Mouse (Mus musculus) spleen, adult 2 months (tissue): ENCODE results near the gene Csn1s2a. TPM values are rescaled to one million over a fixed set of nuclear protein-coding genes. Genes with fewer than 3 reads are reported as not detected.

Experiments
- DNase-seq, 2 experiments: peaks; one replicate each; pipeline versions ENCODE4 v3.0.0 to v3.0.0-alpha.2; 2012 to 2021; ENCODE audit warnings: low spot score in 2 of 2, low read depth in 1 of 2
- H3K27ac ChIP-seq: fragments of 200-500 bp; 2 replicates; pipeline ENCODE4 v1.5.1; 2012; ENCODE audit warnings: low read length, inconsistent platforms; ENCODE audit not compliant: insufficient read depth
- H3K27me3 ChIP-seq: fragments of 200-500 bp; 2 replicates; pipeline ENCODE4 v1.6.1; 2012; ENCODE audit warnings: mild to moderate bottlenecking, moderate library complexity, low read length, inconsistent platforms; ENCODE audit not compliant: control insufficient read depth, insufficient read depth
- H3K36me3 ChIP-seq: fragments of 200-500 bp; 2 replicates; pipeline ENCODE4 v1.6.1; 2012; ENCODE audit warnings: mild to moderate bottlenecking, low read length, inconsistent platforms; ENCODE audit not compliant: control insufficient read depth, insufficient read depth
- H3K4me1 ChIP-seq: fragments of 200-500 bp; 2 replicates; pipeline ENCODE4 v1.6.1; 2011; ENCODE audit warnings: inconsistent platforms; ENCODE audit not compliant: control insufficient read depth, insufficient read depth, insufficient read length
- H3K4me3 ChIP-seq: fragments of 200-500 bp; 2 replicates; pipeline ENCODE4 v1.5.1; 2011; ENCODE audit warnings: mild to moderate bottlenecking, inconsistent platforms; ENCODE audit not compliant: insufficient read depth, insufficient read length; ENCODE audit errors: extremely low read depth
- CTCF ChIP-seq: fragments of 200-500 bp; IDR thresholded peaks from 2 replicates; pipeline ENCODE4 v1.5.1; 2011; ENCODE audit warnings: mild to moderate bottlenecking, inconsistent platforms; ENCODE audit not compliant: insufficient read depth, insufficient read length, insufficient replicate concordance; ENCODE audit errors: extremely low read depth
- POLR2A ChIP-seq: fragments of 200-500 bp; IDR thresholded peaks from 2 replicates; pipeline ENCODE4 v1.6.1; 2011; ENCODE audit warnings: low read depth, low read length, inconsistent platforms
- WGBS: fragments of 180-500 bp; shearing (Covaris S2); methylation state at CpG from one replicate; pipeline ENCODE4 v1.1.7; 2018; 5-methylcytosine and 5-hydroxymethylcytosine counted together
- polyA plus RNA-seq: library from polyadenylated mRNA; depleted of rRNA; stranded (reverse); fragments of >200 nt; gene quantifications from 2 replicates; pipeline ENCODE4 v1.2.3, GENCODE M21; 2012; rRNA removed

Csn1s2a gene
- polyA plus RNA-seq, 1 experiment: not detected

- DNase-seq: no peak
- Histone ChIP-seq H3K36me3 (no peaks in the 10 kb centered on the region), H3K4me3 (no peak overlapping the region), H3K27ac (no peak overlapping the region), H3K27me3 (no peaks in the 10 kb centered on the region), H3K4me1 (no peaks in the 10 kb centered on the region)
- TF ChIP-seq POLR2A: no peak
- no peak for TF ChIP-seq CTCF
- 72% methylated on average over 2 of the region's 2 CpGs for WGBS
Measured at GRCm38 (mm10) chr5:87809253-87809652, 34.9 kb downstream of the Csn1s2a start.

GRCm38 (mm10) chr5:87825386-87825785, 51.0 kb downstream of the Csn1s2a start, which contains the start of gene Prr27:
Prr27 (plus strand) TSS chr5:87825686.
- 40% methylated on average over 1 of the region's 1 CpGs for WGBS
- no peaks in the 10 kb centered on the region for H3K36me3 ChIP-seq
- H3K4me3 ChIP-seq: no peak within 1 kb of the TSS
- no peak for DNase-seq
- TF ChIP-seq CTCF: no peak
- TF ChIP-seq POLR2A: no peak
- no peak within 1 kb of the TSS for H3K27ac ChIP-seq
- no peaks in the 10 kb centered on the region for H3K4me1 ChIP-seq
- H3K27me3 ChIP-seq: no peaks in the 10 kb centered on the region

Other genes starting within 250 kb of the Csn1s2a start
- gene Sult1b1, start 236.4 kb upstream of the Csn1s2a start, polyA plus RNA-seq: not detected in 2 replicates
- gene Sult1d1, start 205.5 kb upstream of the Csn1s2a start, polyA plus RNA-seq: not detected in 2 replicates
- not detected in 2 replicates for gene Sult1e1, start 183.0 kb upstream of the Csn1s2a start, polyA plus RNA-seq
- not detected in 2 replicates for gene Csn1s1, start 108.4 kb upstream of the Csn1s2a start, polyA plus RNA-seq
- 0.11 TPM in 1 of 2 replicates, not detected in the other for gene Csn2, start 74.9 kb upstream of the Csn1s2a start, polyA plus RNA-seq
- gene Csn1s2b, start 33.5 kb downstream of the Csn1s2a start, polyA plus RNA-seq: not detected in 2 replicates
- not detected in 2 replicates for gene Prr27, start 51.1 kb downstream of the Csn1s2a start, polyA plus RNA-seq
- gene Odam, start 110.5 kb downstream of the Csn1s2a start, polyA plus RNA-seq: not detected in 2 replicates
- gene Csn3, start 151.0 kb downstream of the Csn1s2a start, polyA plus RNA-seq: not detected in 2 replicates
- gene 2310003L06Rik, start 194.9 kb downstream of the Csn1s2a start, polyA plus RNA-seq: not detected in 2 replicates
- gene Gm28434, start 194.9 kb downstream of the Csn1s2a start, polyA plus RNA-seq: not detected in 2 replicates
- gene Cabs1, start 204.9 kb downstream of the Csn1s2a start, polyA plus RNA-seq: not detected in 2 replicates
- not detected in 2 replicates for gene Smr3a, start 228.0 kb downstream of the Csn1s2a start, polyA plus RNA-seq